Mouse (Mus musculus) ovary, postnatal 14 days (tissue): Measurements from ENCODE around the gene Erbb4.

Experiments
- DNase-seq: peaks from one replicate; pipeline ENCODE4 v3.0.0; 2022; ENCODE audit warnings: low spot score

The Erbb4 gene

GRCm38 (mm10) chr1:68089623-68090022 lies 1018.2 kb downstream of the Erbb4 start:
- no peak for DNase-seq

- DNase-seq, result no peak
Observed at GRCm38 (mm10) chr1:68056494-68056893, 1051.4 kb downstream of the Erbb4 start.

- DNase-seq, result no peak
Observed at GRCm38 (mm10) chr1:68054715-68055114, 1053.1 kb downstream of the Erbb4 start.

DNA sequence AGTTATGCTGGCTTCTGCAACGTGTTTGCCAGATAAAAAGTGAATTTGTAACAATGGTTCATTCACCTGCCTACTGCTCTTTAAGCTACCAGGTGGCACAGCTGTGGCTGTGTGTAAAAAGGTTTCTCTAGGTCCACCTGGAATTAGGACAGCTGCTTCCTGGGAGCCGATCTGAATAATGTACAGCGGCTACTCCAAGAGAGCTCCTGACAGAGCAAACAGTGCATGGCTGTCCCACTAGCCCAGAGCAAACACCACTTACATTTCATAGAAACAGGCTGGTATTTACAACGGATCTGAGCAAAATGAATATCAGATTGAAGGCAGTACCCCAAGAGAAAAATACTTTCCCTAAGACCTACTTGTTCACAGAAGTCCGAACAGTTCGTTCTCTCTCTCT lies 1058.0 kb downstream of the Erbb4 start:
- DNase-seq, result no peak

DNA sequence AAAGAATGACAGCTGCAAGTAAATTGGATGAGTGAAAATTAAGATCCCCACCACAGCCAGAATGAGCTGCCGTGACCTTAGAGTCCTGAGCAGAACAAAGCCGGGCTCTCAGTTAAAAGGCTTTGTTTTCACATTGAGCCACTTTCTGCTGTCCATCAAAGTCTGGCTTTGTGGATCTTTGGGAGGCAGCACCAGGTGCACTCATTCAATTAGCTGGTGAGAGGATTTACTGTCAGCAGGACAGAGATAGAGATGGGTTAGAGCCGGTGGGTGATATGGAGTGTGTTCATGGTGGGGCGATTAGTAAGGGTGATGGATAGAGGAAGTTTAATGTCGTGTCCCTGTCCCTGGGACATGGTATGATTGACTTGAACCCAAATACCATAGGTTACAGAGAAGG lies 1060.7 kb downstream of the Erbb4 start:
- no peak for DNase-seq

- DNase-seq, result no peak
Observed at GRCm38 (mm10) chr1:68046551-68046970, 1061.3 kb downstream of the Erbb4 start.

DNA sequence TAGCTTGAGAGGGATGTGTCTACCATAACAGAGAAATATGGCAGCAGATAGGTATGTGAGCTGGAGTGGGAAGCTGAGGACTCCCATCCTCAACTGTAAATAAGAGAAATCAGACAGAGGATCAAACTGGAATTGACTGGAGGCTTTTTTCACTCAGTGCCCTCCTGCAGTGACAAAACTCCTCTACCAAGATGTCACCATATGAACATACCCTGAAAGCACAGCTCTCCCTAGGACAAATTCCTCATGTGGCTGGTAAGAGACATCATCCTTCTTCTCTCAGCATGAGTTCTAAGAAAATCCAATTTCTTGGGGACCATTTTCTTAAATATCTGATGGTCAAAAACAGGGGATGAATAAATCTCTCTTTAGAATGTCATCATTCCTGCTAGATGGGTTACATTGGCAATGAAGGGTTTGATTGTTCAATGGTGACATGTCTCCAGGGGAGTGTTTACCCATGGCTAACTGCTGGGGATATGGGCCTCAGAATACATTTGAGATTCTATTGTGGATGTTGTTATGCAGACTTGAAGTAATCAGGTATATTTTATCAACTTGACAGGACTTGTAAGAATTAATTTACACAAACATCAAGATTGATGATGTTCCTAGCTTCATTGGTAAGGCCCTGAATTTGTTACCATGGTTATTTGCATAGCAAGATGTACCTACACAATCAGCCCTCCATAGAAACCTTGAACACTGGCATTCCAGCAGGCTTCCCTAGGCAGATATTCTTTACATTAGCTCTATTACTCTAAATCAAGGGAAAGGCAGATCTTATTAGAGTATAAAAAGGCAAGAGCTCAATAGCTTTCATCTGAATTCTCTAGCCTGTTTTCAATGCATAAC lies 1083.5 kb downstream of the Erbb4 start:
- DNase-seq, result no peak

- no peak for DNase-seq
Observed at GRCm38 (mm10) chr1:68020020-68020419, 1087.8 kb downstream of the Erbb4 start.

DNA sequence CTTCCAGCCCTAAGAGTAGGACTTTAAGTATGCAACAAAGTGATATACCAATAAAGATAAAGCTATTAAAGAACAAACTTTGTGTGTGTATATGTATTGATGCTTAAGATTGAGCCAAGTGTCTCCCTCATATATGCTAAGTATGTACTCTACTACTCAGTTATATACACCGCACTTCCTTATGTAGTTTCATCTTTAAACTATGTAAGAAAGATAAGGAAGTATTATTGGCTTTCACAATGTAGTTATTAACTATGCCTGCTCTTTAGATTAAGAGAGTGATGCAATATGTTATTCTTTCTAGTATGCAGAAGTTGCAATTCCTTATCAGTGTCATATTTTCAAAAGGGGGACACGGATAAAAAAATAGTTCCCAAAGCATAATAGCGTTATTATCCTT lies 1088.2 kb downstream of the Erbb4 start:
- DNase-seq, result no peak
